Mouse (Mus musculus) T-helper 17 cell (primary cell): ENCODE data around the gene Prkcb.

Source experiments
- in situ Hi-C, 2 experiments: fragments of 300-600 bp; cut with MboI, MseI; formaldehyde crosslinking; loops; 1 replicate in 1 of 2; 2 replicates in 1 of 2; pipeline ENCODE4 v1.15.1; 2025; ENCODE audit warnings: high pct_unique_total_duplicates in 2 of 2

Prkcb gene

DNA sequence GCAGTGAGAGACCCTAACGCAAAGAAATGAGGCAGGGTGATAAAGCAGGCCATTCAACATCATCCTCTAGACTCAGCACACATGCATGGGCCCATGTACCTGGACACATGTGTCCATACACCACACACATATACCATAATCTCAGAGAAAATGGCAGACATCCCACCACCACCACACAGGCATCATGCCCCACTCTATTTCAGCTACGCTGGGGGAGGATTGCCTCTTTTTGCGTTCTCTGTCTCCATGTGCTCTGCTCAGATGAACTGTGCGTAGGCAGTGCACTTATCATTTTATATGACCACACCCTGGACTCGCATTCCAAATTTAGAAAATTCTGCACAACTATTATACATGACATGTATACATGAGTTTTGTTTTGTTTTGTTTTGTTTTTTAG is 286.5 kb downstream of the Prkcb start:
- in situ Hi-C loops, result no loop called here

DNA sequence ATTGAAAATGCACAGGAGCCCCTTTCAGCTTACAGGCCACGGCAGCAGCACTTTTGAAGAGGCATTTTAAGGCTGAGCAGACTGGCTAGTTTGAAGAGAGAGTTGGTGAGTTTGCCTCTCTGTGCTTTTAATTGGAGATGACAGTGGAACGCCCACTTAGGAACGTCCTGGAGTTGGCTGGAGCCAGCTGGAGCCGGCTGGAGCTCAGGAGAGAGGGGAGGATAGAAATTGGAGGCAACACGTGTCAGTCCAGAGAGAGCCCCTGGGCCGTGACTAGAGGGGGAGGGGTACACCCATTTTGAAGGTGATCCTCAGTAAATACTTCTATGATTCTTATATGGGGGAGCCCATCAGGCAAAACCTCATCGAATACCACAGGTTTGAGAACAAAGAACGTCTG is 287.0 kb downstream of the Prkcb start:
- in situ Hi-C loops, result no loop called here

GRCm38 (mm10) chr7:122577571-122577970 is 289.0 kb downstream of the Prkcb start:
- in situ Hi-C loops, result no loop called here

- in situ Hi-C loops, result no loop called here
Measured at GRCm38 (mm10) chr7:122579461-122580157, 291.1 kb downstream of the Prkcb start.

GRCm38 (mm10) chr7:122580158-122580475 is 291.6 kb downstream of the Prkcb start:
- in situ Hi-C loops, result no loop called here

GRCm38 (mm10) chr7:122584421-122585151 is 296.0 kb downstream of the Prkcb start:
- in situ Hi-C loops, result no loop called here

DNA sequence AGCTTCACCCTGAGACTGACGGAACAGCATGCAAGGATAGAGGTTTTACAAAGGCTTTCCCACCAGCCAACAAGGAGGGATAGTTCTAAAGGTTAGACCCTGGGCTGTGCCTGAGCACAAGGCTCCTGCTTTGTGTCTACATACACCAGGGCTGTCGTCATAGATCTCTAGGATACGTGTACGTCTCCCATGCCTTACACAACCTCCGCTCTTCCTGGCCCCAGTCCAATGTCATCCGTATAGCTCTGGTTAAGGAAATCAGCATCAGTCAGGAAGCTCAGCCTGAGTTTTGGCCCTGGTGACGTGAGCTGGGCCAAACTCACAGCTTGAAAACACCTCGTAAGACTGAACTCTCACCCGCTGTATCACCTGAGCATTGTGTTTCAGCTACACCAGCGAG is 307.3 kb downstream of the Prkcb start:
- in situ Hi-C loops, result no loop called here

GRCm38 (mm10) chr7:122596596-122597170 is 308.1 kb downstream of the Prkcb start:
- in situ Hi-C loops, result no loop called here

DNA sequence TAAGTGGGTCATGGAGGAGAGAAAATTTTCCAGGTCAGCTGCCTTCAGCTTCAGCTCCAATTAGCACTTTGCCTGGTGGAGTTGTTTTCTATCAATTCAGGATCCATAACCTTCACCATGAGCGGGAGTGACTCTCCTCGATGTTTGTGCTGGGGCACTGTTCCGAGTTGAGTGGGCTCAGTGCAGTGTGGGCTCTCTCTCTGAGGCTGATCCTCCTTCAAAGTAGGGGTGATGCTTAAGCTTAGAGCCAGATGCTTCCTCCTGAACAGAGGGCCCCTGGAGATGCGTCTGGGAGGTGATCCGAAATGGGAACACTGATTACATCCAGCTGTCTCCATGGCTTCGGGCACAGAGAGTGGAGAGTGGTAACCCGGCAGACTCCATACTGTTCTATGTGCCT is 308.8 kb downstream of the Prkcb start:
- in situ Hi-C loops, result no loop called here

GRCm38 (mm10) chr7:122600856-122601255 is 312.3 kb downstream of the Prkcb start:
- in situ Hi-C loops, result no loop called here

DNA sequence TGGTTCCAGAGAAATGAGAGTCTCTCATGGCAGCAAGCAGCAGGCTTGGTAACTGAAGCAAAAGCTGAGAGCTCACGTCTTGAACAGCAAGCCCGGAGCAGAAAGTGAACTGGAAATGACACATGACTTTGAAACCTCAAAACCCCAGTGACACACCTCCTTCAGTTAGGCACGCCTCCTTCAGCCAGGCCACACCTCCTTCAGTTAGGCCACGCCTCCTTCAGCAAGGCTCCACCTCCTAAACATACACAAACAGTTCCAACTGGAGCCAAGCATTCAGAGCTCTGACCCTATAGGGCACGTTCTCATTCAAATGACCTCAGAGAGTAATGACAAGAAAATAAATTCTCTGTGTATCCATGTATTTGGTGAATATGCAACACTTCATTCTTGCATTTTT is 316.5 kb downstream of the Prkcb start:
- in situ Hi-C loops, result no loop called here

- in situ Hi-C loops, result no loop called here
Measured at GRCm38 (mm10) chr7:122609420-122609819, 320.9 kb downstream of the Prkcb start.

- in situ Hi-C loops, result no loop called here
Measured at GRCm38 (mm10) chr7:122610161-122610560, 321.6 kb downstream of the Prkcb start.

GRCm38 (mm10) chr7:122613876-122614275 is 325.3 kb downstream of the Prkcb start:
- in situ Hi-C loops, result no loop called here

DNA sequence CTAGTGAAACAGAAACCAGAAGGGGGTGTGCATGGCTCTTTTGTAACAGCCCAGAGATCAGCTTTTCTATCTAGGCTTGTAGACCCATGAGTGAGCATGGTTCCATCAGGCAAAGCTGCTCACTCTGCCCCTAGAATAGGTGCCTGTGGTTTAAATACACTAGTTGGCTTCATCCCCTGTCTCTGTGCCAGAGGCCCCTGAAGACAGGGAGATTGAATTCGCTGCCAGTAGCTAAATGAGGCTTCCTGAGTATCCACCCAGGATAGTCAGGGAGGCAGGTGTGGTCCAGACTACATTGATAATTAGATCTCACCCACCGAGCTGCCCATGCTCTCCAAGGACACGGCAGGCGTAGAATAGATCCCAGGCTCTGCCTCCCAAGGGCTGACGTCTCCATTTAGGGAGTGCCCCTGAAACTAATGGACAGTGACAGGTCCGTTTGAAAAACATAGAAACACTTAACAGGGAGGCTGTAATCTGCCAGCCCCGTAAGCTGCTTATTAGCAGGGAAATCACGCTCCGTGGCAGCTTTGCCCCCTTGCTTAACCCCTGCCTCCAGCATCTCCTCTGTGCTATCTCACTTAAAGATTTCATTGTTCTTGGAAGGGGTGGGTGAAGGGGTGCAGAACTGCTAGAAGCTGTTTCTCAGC is 333.7 kb downstream of the Prkcb start:
- in situ Hi-C loops, result no loop called here

DNA sequence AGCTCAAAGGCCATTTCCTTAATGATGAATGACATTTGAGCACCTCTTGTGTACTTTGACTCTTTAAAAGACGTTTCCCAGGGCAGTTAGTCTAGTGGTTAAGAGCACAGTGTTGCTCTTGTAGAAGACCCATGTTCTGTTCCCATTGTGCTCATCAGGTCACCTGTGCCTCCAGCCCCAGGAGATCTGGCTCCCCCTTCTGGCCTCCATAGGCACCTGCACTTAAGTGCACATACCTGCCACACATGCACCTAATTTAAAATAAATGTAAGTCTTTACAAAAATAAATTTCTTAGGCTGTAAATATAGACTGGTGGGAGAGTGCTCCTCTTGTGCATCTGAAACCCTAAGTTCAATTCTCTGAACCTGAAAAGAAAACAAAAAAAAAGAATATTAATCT is 335.2 kb downstream of the Prkcb start:
- in situ Hi-C loops, result no loop called here

DNA sequence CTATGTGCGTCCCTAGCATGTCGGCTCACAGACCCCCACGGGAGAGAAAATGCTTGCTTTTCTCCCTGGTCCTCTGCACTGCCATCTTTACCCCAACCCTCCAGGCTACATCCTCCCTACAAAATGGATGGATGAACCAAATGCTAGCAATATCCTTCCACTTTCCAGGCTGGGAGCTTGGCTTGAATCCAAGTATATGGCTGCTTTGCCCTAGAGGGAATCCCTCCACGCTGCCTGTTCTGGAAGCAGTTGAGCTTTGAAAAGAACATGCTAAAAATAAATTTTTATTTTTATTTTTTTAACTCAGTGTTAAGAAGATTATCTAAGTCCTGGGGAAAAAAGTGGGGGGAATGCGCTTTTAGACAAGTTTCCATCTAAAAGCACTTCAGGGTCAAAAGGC is 339.5 kb downstream of the Prkcb start:
- in situ Hi-C loops, result no loop called here

- in situ Hi-C loops, result no loop called here
Measured at GRCm38 (mm10) chr7:122630386-122630785, 341.8 kb downstream of the Prkcb start.

- in situ Hi-C loops, result no loop called here
Measured at GRCm38 (mm10) chr7:122631151-122631550, 342.6 kb downstream of the Prkcb start.

DNA sequence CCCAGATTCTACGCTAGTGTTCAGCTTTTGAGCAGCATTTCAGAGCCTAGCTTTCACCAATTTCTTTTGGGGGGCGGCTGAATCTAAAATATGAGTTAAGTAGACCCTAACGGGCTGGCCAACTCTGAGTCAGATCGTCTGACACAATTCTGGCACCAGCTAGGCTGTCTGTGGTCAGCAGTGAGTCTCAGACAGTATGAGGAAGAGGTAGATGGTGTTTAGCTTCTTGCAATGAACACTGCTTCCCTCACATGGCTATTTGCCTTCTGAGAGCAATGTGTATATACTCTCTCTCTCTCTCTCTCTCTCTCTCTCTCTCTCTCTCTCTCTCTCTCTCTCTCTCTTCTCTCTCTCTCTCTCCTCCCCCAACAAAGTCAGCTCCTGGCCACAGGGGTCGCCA is 344.4 kb downstream of the Prkcb start:
- in situ Hi-C loops, result no loop called here

GRCm38 (mm10) chr7:122633463-122633862 is 344.9 kb downstream of the Prkcb start:
- in situ Hi-C loops, result no loop called here

GRCm38 (mm10) chr7:122643676-122644075 is 355.1 kb downstream of the Prkcb start:
- in situ Hi-C loops, result no loop called here

DNA sequence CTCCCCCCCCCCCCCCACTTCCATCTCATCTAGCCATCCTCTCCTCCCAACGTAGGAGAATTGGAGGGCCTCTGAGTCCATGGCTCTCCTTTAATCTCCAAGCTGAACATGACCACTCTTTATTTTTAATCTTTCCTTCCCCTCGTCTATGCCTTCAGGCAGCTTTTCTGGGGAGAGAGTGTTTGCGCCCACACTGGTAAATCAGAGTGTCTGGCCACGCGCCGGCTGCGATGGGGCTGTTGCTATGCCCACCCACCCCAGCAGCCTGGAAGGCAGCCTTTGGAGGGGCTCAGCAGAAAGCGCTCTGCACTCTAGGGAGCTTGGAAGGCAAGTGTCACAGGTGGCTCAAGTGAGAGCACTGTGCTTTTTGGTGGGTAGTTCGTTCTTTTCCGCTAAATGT is 360.8 kb downstream of the Prkcb start:
- in situ Hi-C loops, result no loop called here
